Mouse (Mus musculus) neural tube, embryonic 14.5 days (tissue): Measurements from ENCODE around the gene Afg1l. TPM values are rescaled to one million over a fixed set of nuclear protein-coding genes. Genes with fewer than 3 reads are reported as not detected.
A peak's percentile ranks its signal among the peaks of the same experiment; 100 is the strongest.

Source experiments
- ATAC-seq: fragments of 200-750 bp; cut with Nextera tagmentation; 2 replicates; pipeline ENCODE4 v1.8.0; 2017; ENCODE audit warnings: low read depth, mild to moderate bottlenecking, moderate TSS enrichment, moderate library complexity
- H3K27ac ChIP-seq: fragments of 300-500 bp; sonication (generic); 2 replicates; pipeline ENCODE4 v1.5.1; 2014; ENCODE audit warnings: low read depth, mild to moderate bottlenecking, control low read depth, low read length, moderate library complexity, mixed read lengths
- H3K27me3 ChIP-seq: fragments of 300-500 bp; sonication (generic); 2 replicates; pipeline ENCODE4 v1.6.1; 2014; ENCODE audit warnings: low read length; ENCODE audit not compliant: control insufficient read depth, insufficient read depth
- H3K36me3 ChIP-seq: fragments of 300-500 bp; sonication (generic); 2 replicates; pipeline ENCODE4 v1.6.1; 2014; ENCODE audit warnings: low read length, mixed read lengths; ENCODE audit not compliant: control insufficient read depth, insufficient read depth
- H3K4me1 ChIP-seq: fragments of 300-500 bp; sonication (generic); 2 replicates; pipeline ENCODE4 v1.6.1; 2014; ENCODE audit warnings: low read length; ENCODE audit not compliant: control insufficient read depth, insufficient read depth
- H3K4me2 ChIP-seq: fragments of 300-500 bp; sonication (generic); 2 replicates; pipeline ENCODE4 v1.6.1; 2014; ENCODE audit warnings: mild to moderate bottlenecking, low read depth, low read length, control low read depth
- H3K4me3 ChIP-seq: fragments of 300-500 bp; sonication (generic); 2 replicates; pipeline ENCODE4 v1.5.1; 2014; ENCODE audit warnings: low read depth, low read length, control low read depth, mixed read lengths
- H3K9ac ChIP-seq: fragments of 300-500 bp; sonication (generic); replicated peaks from 2 replicates; pipeline ENCODE4 v1.6.1; 2014; ENCODE audit warnings: low read depth, mild to moderate bottlenecking, control low read depth, low read length, mixed read lengths
- H3K9me3 ChIP-seq: fragments of 300-500 bp; sonication (generic); 2 replicates; pipeline ENCODE4 v1.6.1; 2016; ENCODE audit warnings: low read length; ENCODE audit not compliant: control insufficient read depth
- WGBS: fragments of 180-500 bp; shearing (Covaris S2); extraction: QIAGEN DNeasy Blood & Tissue Kit; methylation state at CpG from one replicate; pipeline ENCODE4 v1.1.7; 2014; 5-methylcytosine and 5-hydroxymethylcytosine counted together
- polyA plus RNA-seq: library from polyadenylated mRNA; unstranded; fragments of >200 nt; fragmentation: Nextera tagmentation; extraction: Ambion mirVana; gene quantifications from 2 replicates; pipeline ENCODE4 v1.2.1, GENCODE M21; 2014

Gene Afg1l
- polyA plus RNA-seq, 1 experiment from 2014 or later, result 8.0 TPM

DNA sequence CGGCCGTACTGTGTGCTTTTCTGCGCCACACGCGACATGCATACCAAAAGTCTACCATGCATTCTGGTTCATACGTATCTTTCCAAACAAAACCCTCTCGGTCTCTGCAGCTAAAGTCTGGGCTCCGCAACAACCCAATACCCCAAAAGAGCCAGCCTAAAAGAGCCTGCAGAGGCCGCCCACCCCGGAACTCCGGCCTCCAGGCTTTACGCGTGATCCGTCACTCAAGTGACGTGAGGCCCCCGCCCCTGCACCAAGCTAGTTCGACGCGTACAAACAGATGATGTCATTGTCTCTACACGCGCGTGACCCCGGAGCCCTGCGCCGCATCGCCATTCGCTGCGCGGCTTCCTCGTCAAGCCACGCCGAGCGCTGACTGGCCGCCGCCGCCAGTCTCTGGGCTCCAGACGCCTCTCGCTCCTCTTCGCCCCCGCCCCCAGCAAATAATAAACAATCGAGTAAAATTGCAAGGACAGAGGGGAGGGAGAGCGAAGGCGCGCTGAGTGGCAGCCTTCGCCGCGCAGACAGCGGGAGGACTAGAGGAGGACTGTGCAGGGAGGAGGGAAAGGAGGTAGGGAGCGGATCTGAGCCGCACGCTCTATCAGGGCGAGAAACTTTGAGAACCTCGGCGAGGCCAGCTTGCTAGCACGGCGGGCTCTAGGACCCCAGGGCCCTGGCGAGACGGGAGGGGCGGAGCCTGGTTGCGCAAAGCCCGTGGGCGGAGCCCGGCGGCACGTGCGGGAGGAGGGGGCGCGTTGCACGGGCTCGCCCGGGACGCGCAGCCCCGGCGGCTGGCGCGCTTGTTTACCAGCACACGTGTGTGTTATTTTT, 200.7 kb downstream of the Afg1l start:
- Histone ChIP-seq H3K4me3 (peak overlapping the region; percentile 87), H3K4me1 (peaks cover 24% of the 10 kb centered on the region), H3K36me3 (no peaks in the 10 kb centered on the region), H3K9me3 (no peaks in the 10 kb centered on the region), H3K27me3 (no peaks in the 10 kb centered on the region; the same call in 1 of the 2 replicates), H3K4me2 (peak overlapping the region; percentile 97), H3K27ac (peak overlapping the region; percentile 97), H3K9ac (peak overlapping the region; percentile 78)
- under 1% methylated on average over 73 of the region's 78 CpGs for WGBS
- peak; percentile 95 for ATAC-seq

DNA sequence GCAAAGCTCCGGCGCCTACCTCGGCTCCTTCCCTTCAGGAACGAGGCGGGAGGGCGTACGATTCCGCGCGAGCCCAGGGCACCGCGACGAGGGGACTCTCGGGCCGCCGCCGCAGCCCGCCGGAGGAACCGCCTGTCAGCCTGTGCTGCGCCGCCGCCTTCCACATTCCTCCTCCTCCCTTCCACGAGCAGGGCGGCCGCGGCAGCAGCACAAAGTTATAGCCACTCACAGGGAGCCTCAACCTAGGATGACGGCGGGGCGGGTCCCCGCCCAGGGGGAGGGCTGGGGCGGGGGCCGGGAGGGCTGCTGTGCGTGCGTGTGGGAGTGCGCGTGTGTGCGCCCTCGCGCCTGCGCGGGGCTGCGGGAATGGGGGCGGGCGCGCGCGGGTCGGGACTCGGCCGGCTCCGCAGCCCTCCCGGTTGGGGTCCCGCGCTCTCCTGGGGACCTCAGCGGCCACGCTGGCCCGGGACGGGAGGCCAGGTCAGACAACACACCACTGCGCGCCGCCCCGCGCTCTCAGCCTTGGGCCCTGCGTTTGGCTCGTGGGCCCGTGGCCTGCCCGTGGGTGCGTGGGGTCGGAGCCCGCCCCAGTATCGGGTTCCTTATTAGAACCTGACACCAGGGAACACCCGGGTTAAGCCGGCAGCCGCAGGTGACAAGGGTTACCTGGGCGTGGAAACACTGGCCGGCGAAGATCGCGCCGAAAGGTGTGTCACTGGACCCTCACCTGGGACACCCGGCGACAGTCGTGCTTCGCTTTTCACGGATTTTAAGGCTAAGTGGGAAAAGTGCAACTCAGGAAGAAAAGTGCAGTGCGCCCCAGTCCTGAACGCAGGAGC, 201.6 kb downstream of the Afg1l start, which contains the start of gene Foxo3:
TSS of gene Foxo3 (minus strand) at position 249 of the 839 bp plus-strand sequence.
- under 1% methylated on average over 57 of the region's 88 CpGs for WGBS
- Histone ChIP-seq H3K4me2 (peak within 1 kb of the TSS; percentile 97), H3K36me3 (no peaks in the 10 kb centered on the region), H3K27ac (peak within 1 kb of the TSS; percentile 97), H3K4me1 (peaks cover 24% of the 10 kb centered on the region), H3K4me3 (peak within 1 kb of the TSS; percentile 87), H3K9ac (peak within 1 kb of the TSS; percentile 78), H3K9me3 (no peaks in the 10 kb centered on the region), H3K27me3 (no peaks in the 10 kb centered on the region; the same call in 1 of the 2 replicates)
- peak; percentile 77 for ATAC-seq

DNA sequence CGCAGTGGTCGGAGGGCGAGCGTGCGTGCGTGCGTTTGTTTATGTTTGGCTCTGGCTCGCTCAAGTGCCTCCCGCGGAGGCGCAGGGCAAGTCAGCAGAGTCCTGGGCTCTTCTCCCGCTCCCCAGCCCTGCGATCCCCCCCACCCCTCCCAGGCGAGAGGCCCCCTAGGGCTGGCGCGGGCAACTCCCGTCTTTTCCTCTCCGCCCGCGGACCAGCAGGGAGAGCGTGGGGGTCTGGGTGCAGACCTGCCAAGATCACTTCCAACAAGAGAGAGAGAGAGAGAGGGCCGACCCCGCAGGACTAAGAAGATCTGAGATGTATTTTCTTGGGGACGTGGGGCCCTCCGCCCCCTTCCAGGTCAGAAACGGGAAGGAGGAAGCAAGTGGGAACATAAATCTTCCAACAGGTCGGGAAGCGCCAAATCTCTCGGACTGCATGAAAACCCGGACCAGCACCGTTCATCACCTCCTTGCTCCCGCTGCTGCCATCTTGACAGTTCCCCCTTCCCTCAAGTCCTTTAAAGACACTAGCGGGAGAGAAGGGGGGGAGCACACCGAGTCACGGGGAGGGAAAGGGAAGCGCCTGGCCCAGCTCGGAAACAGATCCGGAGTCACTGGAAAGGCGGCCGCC, 202.4 kb downstream of the Afg1l start:
- H3K27me3 ChIP-seq, result no peaks in the 10 kb centered on the region; the same call in 1 of the 2 replicates
- H3K4me2 ChIP-seq, result peak overlapping the region; percentile 97
- H3K27ac ChIP-seq, result peak overlapping the region; percentile 97
- no peaks in the 10 kb centered on the region for H3K9me3 ChIP-seq
- peak; percentile 2; the same call in 1 of the 2 replicates for ATAC-seq
- H3K4me1 ChIP-seq, result peaks cover 24% of the 10 kb centered on the region
- WGBS, result 1% methylated on average over 39 of the region's 40 CpGs
- H3K36me3 ChIP-seq, result no peaks in the 10 kb centered on the region
- H3K9ac ChIP-seq, result peak overlapping the region; percentile 78
- H3K4me3 ChIP-seq, result peak overlapping the region; percentile 87

DNA sequence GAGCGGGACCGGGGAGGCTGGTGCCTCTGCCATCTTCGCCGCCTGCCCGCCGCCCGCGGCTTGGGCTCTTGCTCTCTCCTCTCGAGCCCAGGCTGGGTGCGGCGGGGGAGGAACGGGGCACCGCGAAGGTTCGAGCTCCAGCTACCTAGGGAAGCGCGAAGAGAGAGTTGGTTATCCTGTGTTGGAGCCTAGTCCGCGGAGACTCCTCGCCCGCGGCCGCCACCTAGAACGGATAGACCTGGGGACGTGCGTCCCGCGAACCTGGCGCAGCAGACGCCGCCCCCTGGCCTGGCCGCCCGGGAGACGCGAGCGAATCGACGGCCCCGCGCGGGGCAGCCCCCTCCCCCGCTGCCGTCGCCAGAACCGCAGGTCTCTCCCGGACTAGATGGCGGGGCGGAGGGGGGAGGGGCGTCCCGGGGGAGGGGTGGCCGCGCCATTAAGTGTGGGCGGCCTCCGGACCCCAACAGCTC, 202.9 kb downstream of the Afg1l start:
- H3K9me3 ChIP-seq, result no peaks in the 10 kb centered on the region
- whole genome bisulfite sequencing, result under 1% methylated on average over 42 of the region's 54 CpGs
- H3K9ac ChIP-seq, result peak overlapping the region; percentile 78
- peak overlapping the region; percentile 87 for H3K4me3 ChIP-seq
- H3K27me3 ChIP-seq, result no peaks in the 10 kb centered on the region; the same call in 1 of the 2 replicates
- peak overlapping the region; percentile 97 for H3K4me2 ChIP-seq
- H3K36me3 ChIP-seq, result no peaks in the 10 kb centered on the region
- ATAC-seq, result no peak
- peaks cover 24% of the 10 kb centered on the region for H3K4me1 ChIP-seq
- H3K27ac ChIP-seq, result peak overlapping the region; percentile 97

DNA sequence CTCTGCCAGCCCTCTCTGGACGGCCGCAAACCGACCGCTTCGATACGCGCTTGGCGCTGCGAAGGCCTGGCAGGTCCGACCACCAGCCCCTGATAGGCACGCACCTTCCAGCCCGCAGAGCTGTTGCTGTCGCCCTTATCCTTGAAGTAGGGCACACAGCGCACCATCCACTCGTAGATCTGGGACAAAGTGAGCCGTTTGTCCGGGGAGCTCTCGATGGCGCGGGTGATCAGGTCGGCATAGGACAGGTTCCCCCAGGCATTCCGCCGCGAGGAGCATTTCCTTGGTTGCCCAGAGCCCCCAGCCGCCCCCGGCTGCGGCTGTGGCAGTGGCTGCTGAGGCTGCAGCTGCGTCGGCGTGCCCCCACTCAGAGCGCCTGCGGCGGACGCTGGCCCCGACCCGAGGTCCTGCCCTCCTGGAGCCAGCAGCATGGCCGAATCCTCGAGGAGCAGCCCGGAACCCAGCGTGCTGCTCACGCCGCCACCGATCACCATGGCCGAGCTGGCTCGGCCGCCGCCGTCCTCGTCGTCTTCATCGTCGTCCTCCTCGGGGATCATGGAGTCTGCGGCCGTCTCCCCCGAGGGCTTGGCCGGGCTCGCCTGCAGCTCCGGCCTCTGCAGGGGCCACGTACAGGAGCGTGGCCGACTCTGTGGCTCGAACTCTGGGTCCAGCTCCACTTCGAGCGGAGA, 203.5 kb downstream of the Afg1l start:
- H3K36me3 ChIP-seq, result no peaks in the 10 kb centered on the region
- peak overlapping the region; percentile 87 for H3K4me3 ChIP-seq
- H3K4me2 ChIP-seq, result peak overlapping the region; percentile 97
- ATAC-seq, result no peak
- H3K4me1 ChIP-seq, result peaks cover 24% of the 10 kb centered on the region
- H3K9me3 ChIP-seq, result no peaks in the 10 kb centered on the region
- peak overlapping the region; percentile 97; the same call in 1 of the 2 replicates for H3K27ac ChIP-seq
- no peaks in the 10 kb centered on the region; the same call in 1 of the 2 replicates for H3K27me3 ChIP-seq
- 1% methylated on average over 65 of the region's 65 CpGs for WGBS
- peak overlapping the region; percentile 78 for H3K9ac ChIP-seq

DNA sequence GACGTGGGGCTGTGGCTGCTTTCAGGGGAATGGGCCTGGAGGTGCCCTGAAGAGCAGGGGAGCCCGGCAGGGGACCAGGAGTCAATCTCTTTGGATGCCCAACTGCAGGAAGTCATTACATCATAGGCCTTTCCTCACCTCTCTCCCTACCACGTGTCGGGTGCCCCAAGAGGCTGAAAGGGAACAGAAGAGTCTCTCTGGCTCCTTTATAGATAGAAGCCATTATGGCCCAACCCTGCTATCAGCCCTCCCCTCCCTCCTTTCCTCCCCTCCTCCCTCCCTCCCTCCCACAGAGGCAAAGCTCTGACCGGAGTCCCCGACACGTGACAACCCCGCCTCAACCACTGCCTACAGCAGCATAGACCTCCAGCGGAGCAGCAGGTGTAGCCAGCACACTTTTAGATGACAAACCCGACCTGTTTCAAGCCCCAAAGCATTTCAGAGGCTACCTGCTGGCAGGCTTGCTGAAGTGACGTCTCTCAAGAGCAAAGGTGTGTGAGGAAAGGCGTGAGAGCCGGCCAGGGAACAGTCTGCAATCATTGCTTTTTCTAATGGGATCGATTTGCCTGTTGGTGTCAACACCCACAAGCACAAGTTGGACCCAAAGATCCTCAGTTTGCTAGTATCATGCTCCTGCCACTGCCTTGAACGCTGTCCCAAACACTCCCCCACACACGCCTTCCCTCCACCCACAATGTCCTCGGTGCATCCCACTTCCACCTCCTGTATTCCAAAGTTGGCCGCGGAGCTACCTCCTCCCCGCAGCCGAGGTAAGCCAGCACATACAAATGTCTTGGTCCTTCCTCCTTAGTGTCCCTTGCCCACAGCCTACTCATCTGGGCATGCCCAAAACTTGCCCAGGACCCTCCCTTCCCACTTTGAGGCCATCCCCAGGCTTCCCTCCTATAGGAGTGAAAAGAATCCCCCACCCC, 204.3 kb downstream of the Afg1l start:
- no peak for ATAC-seq
- no peak overlapping the region for H3K27ac ChIP-seq
- no peaks in the 10 kb centered on the region for H3K36me3 ChIP-seq
- no peaks in the 10 kb centered on the region; the same call in 1 of the 2 replicates for H3K27me3 ChIP-seq
- peak overlapping the region; percentile 97 for H3K4me2 ChIP-seq
- no peaks in the 10 kb centered on the region for H3K9me3 ChIP-seq
- peak overlapping the region; percentile 78 for H3K9ac ChIP-seq
- H3K4me3 ChIP-seq, result peak overlapping the region; percentile 87
- peaks cover 24% of the 10 kb centered on the region for H3K4me1 ChIP-seq
- 7% methylated on average over 21 of the region's 21 CpGs for WGBS

DNA sequence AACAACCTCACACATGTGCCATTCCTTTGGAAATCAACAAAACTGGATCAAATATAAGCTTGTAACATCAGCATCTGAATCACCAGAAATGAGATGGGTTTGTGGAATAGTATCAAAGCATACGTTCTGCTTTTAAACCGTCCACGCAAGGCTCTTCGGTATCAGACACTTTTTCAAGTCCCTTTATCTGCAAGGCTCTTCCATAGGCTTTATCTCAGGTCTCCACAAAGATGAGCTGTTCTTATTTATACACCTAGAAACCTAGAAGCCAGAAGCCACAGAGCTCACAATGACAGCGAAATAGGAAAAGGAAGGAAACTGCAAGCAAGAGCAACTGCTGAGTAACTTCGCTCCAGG, 205.0 kb downstream of the Afg1l start:
- Histone ChIP-seq H3K4me2 (peak overlapping the region; percentile 97), H3K4me3 (peak overlapping the region; percentile 87; the same call in 1 of the 2 replicates), H3K4me1 (peaks cover 19% of the 10 kb centered on the region), H3K27ac (no peak overlapping the region), H3K36me3 (no peaks in the 10 kb centered on the region), H3K9me3 (no peaks in the 10 kb centered on the region), H3K27me3 (no peaks in the 10 kb centered on the region; the same call in 1 of the 2 replicates), H3K9ac (no peak overlapping the region)
- WGBS, result 64% methylated on average over 6 of the region's 6 CpGs
- ATAC-seq, result no peak
